Mouse (Mus musculus) gastrocnemius, adult 2 months (tissue): Measurements from ENCODE around the gene Utp18. TPM values are rescaled to one million over a fixed set of nuclear protein-coding genes. Genes with fewer than 3 reads are reported as not detected.

Source experiments
- DNase-seq: peaks from one replicate; pipeline ENCODE4 v3.0.0; 2022
- H3K27ac ChIP-seq: fragments of 200-600 bp; 2 replicates; pipeline ENCODE4 v1.8.1; 2022; ENCODE audit warnings: mild to moderate bottlenecking
- H3K4me3 ChIP-seq: fragments of 200-600 bp; 2 replicates; pipeline ENCODE4 v1.8.1; 2022; ENCODE audit warnings: mild to moderate bottlenecking, moderate library complexity
- CTCF ChIP-seq: fragments of 200-600 bp; IDR thresholded peaks from 2 replicates; pipeline ENCODE4 v1.8.1; 2022; ENCODE audit warnings: antibody characterized with exemption, mild to moderate bottlenecking, moderate library complexity
- intact Hi-C: fragments of 180-260 bp; cut with DNase I; formaldehyde crosslinking; loops from one replicate; pipeline ENCODE4 v1.15.1; 2025
- total RNA-seq, 2 experiments: library from RNA; stranded (reverse); gene quantifications; 2 replicates each; pipeline ENCODE4 v1.2.3; 2021

The Utp18 gene
- total RNA-seq, 2 experiments from 2014 or later = 8.9 to 9.4 TPM

DNA sequence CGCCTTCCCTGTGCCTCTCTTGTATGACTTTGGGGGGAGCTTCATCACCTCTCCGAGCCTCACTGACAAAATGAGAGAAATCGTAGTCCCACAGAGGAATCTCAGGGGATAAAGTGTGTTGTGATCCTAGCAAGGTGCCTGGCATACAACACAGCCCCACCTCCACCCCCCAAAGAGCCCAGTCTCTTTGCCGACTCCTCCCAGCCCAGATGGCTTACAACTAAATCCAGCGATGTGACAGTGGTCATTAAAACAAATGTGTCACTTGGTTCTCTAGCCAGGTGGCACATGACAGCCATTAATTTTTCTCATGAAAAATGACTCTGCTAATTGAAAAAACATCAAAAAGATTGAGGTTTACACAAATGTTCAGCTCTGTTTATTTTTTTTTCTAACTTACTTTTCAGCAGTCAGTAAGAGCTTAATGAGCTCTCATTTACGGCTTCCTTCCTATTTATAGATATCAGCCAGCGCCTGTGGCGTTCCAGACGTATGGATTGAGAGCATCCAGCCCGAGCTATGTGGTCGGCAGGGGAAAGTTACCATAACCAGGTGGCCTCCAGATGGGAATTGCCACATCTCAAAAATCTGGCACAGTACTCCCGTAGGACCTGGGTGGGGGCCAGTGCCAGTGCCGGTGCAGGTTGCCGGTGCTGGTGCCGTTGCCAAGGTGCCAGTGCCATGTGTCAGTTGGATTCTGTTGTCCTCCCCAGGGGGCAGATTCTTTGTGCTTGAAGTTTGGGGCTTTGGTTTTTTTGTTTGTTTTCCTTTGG, 67.4 kb downstream of the Utp18 start:
- Histone ChIP-seq H3K27ac (no peak overlapping the region), H3K4me3 (no peak overlapping the region)
- DNase-seq = no peak
- TF ChIP-seq CTCF = no peak
- intact Hi-C loops = no loop called here

DNA sequence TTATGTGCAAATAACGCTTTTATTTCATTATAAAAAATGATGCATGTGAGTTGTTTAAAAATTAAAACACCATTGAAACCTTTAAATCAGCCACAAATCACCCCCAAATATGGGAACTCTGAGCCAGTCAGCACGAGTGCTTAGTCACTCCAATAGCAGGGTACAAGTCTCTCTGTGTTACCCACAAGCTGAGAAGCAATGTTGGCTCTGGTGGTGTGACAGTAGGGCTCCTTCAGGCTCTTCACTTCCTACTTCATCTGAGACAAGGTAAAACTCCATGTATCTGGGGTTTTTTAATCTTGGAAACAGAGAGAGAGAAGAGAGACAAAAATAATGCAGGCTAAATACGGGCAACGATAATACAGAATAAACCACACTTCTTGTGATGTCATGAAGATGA, 72.6 kb downstream of the Utp18 start:
- DNase-seq = no peak
- no peak for TF ChIP-seq CTCF
- Histone ChIP-seq H3K4me3 (no peak overlapping the region), H3K27ac (no peak overlapping the region)
- intact Hi-C loops = loop anchor here (5.0 kb wide), 2 partner anchors 151 to 261 kb away; no protein-coding TSS in a partner anchor

DNA sequence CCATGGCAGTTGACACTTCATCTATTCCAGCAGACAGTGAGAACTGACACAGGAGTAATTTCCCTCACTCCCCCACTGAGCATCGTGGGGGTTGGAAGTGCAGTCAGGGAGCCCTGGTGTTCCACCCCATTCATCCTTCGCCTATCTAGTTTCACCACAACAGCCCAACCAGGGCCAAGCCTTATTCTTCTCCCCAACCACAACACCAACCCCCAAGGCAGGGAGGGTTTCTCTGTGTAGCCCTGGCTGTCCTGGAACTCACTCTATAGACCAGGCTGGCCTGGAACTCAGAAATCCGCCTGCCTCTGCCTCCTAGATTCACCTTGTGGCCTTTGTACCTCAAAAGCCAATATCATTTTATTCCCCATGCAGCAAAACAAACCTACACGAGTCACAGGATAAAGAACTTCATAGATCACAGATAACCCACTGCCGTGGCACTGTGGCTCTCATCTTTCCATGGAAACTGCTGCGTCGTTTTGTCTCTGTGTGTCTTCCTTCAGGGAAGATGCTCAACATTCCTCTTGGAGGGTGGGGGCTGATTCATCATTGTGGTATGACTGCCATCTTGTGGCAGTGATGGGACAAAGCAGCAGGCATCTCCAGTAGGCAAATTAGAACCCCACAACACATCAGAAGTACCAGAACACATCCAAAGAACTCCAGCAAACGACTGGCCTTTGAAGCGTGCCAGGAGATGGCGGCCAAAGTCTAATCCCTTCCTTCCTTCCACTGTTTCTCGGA, 73.3 kb downstream of the Utp18 start:
- Histone ChIP-seq H3K27ac (no peak overlapping the region), H3K4me3 (no peak overlapping the region)
- intact Hi-C loops = loop anchor here (5.0 kb wide), 2 partner anchors 150 to 260 kb away; no protein-coding TSS in a partner anchor
- DNase-seq = peak; percentile 27
- peak; percentile 71 for TF ChIP-seq CTCF

Other genes with a start within 250 kb of the Utp18 start
- 1 to 10 TPM; 8.0 to 9.9 TPM for gene Mbtd1, start 86 bp upstream of the Utp18 start, total RNA-seq
- 100 to 1,000 TPM; 611 to 700 TPM for gene Nme2, start 70.5 kb upstream of the Utp18 start, total RNA-seq
- 10 to 100 TPM in 1 of 2 experiments, 1 to 10 TPM in 1; 2.8 to 13.0 TPM for gene Gm20390, start 82.5 kb upstream of the Utp18 start, total RNA-seq
- gene Nme1, start 82.8 kb upstream of the Utp18 start, total RNA-seq = 10 to 100 TPM; 13.0 to 22.7 TPM
- gene Spag9, start 110.3 kb upstream of the Utp18 start, total RNA-seq = 100 to 1,000 TPM; 154 to 161 TPM